Mouse (Mus musculus) thymus, adult 2 months (tissue): ENCODE results near the gene Gm49601. TPM values are rescaled to one million over a fixed set of nuclear protein-coding genes. Genes with fewer than 3 reads are reported as not detected.

Experiments
- DNase-seq: peaks from one replicate; pipeline ENCODE4 v3.0.0; 2021
- H3K27ac ChIP-seq: fragments of 200-500 bp; 2 replicates; pipeline ENCODE4 v1.5.1; 2012; ENCODE audit warnings: low read length, control low read depth; ENCODE audit not compliant: control insufficient read depth, insufficient read depth
- H3K27me3 ChIP-seq: fragments of 200-500 bp; 2 replicates; pipeline ENCODE4 v1.6.1; 2012; ENCODE audit warnings: mild to moderate bottlenecking, low read length, moderate library complexity, mixed read lengths; ENCODE audit not compliant: control insufficient read depth, insufficient read depth
- H3K36me3 ChIP-seq: fragments of 200-500 bp; 2 replicates; pipeline ENCODE4 v1.6.1; 2012; ENCODE audit warnings: mild to moderate bottlenecking, low read length, moderate library complexity; ENCODE audit not compliant: control insufficient read depth, insufficient read depth
- H3K4me1 ChIP-seq: fragments of 200-500 bp; replicated peaks from 2 replicates; pipeline ENCODE4 v1.6.1; 2012; ENCODE audit warnings: low read length; ENCODE audit not compliant: control insufficient read depth, insufficient read depth
- H3K4me3 ChIP-seq: fragments of 200-500 bp; 2 replicates; pipeline ENCODE4 v1.5.1; 2012; ENCODE audit warnings: mild to moderate bottlenecking, low read length, control low read depth, moderate library complexity; ENCODE audit not compliant: control insufficient read depth, insufficient read depth
- CTCF ChIP-seq: fragments of 200-500 bp; IDR thresholded peaks from 2 replicates; pipeline ENCODE4 v1.5.1; 2012; ENCODE audit warnings: mild to moderate bottlenecking, control low read depth, low read length, moderate library complexity, borderline replicate concordance; ENCODE audit not compliant: control insufficient read depth, poor library complexity, insufficient read depth; ENCODE audit errors: extremely low read depth
- POLR2A ChIP-seq: fragments of 200-500 bp; IDR thresholded peaks from 2 replicates; pipeline ENCODE4 v1.6.1; 2012; ENCODE audit warnings: mild to moderate bottlenecking, low read length, control low read depth, moderate library complexity; ENCODE audit not compliant: control insufficient read depth, poor library complexity, insufficient read depth; ENCODE audit errors: extremely low read depth
- WGBS: fragments of 180-500 bp; shearing (Covaris S2); methylation state at CpG from one replicate; pipeline ENCODE4 v1.1.7; 2018; 5-methylcytosine and 5-hydroxymethylcytosine counted together
- polyA plus RNA-seq: library from polyadenylated mRNA; depleted of rRNA; stranded (reverse); fragments of >200 nt; gene quantifications from 2 replicates; pipeline ENCODE4 v1.2.3, GENCODE M21; 2012

The Gm49601 gene
- polyA plus RNA-seq, 1 experiment = 0.93 TPM

- TF ChIP-seq CTCF (no peak), POLR2A (no peak)
- no peak for DNase-seq
- Histone ChIP-seq H3K36me3 (no peaks in the 10 kb centered on the region), H3K27ac (no peak overlapping the region), H3K4me1 (peaks cover 10% of the 10 kb centered on the region), H3K27me3 (peaks cover 12% of the 10 kb centered on the region; the same call in 1 of the 2 replicates), H3K4me3 (no peak overlapping the region)
- WGBS = 21% methylated on average over 3 of the region's 3 CpGs
Observed at GRCm38 (mm10) chr16:18632059-18632458, 5.8 kb upstream of the Gm49601 start.

GRCm38 (mm10) chr16:18631141-18631540, 4.9 kb upstream of the Gm49601 start:
- TF ChIP-seq CTCF (no peak), POLR2A (no peak)
- no peaks in the 10 kb centered on the region for H3K36me3 ChIP-seq
- H3K27me3 ChIP-seq = peaks cover 12% of the 10 kb centered on the region; the same call in 1 of the 2 replicates
- 62% methylated on average over 7 of the region's 7 CpGs for WGBS
- H3K4me3 ChIP-seq = no peak overlapping the region
- H3K27ac ChIP-seq = no peak overlapping the region
- H3K4me1 ChIP-seq = peaks cover 16% of the 10 kb centered on the region
- no peak for DNase-seq

- 70% methylated on average over 5 of the region's 5 CpGs for WGBS
- TF ChIP-seq POLR2A (no peak), CTCF (no peak)
- Histone ChIP-seq H3K27ac (no peak overlapping the region), H3K4me1 (peaks cover 21% of the 10 kb centered on the region), H3K36me3 (no peaks in the 10 kb centered on the region), H3K27me3 (peaks cover 17% of the 10 kb centered on the region; the same call in 1 of the 2 replicates), H3K4me3 (no peak overlapping the region)
- DNase-seq = no peak
Observed at GRCm38 (mm10) chr16:18630291-18630690, 4.1 kb upstream of the Gm49601 start.

- H3K27me3 ChIP-seq = peaks cover 22% of the 10 kb centered on the region; the same call in 1 of the 2 replicates
- TF ChIP-seq POLR2A = no peak
- TF ChIP-seq CTCF = no peak
- DNase-seq = peak; percentile 34
- 1% methylated on average over 93 of the region's 93 CpGs for WGBS
- peak within 1 kb of the TSS; percentile 38 for H3K4me3 ChIP-seq
- H3K4me1 ChIP-seq = peaks cover 21% of the 10 kb centered on the region
- H3K27ac ChIP-seq = no peak within 1 kb of the TSS
- no peaks in the 10 kb centered on the region for H3K36me3 ChIP-seq
Observed at GRCm38 (mm10) chr16:18629390-18630231, 3.4 kb upstream of the Gm49601 start, which contains the start of gene Sept5. Gene Sept5, minus strand, starts transcription at chr16:18629954.

GRCm38 (mm10) chr16:18628948-18629340, 2.7 kb upstream of the Gm49601 start:
- Histone ChIP-seq H3K4me1 (peaks cover 21% of the 10 kb centered on the region), H3K4me3 (0 out of 2 replicates have a peak overlapping the region, but pooled peaks have one; percentile 38), H3K27ac (no peak overlapping the region), H3K36me3 (no peaks in the 10 kb centered on the region), H3K27me3 (peaks cover 25% of the 10 kb centered on the region; the same call in 1 of the 2 replicates)
- TF ChIP-seq CTCF (no peak), POLR2A (no peak)
- 47% methylated on average over 2 of the region's 2 CpGs for whole genome bisulfite sequencing
- DNase-seq = no peak

- no peaks in the 10 kb centered on the region for H3K36me3 ChIP-seq
- H3K27me3 ChIP-seq = peaks cover 30% of the 10 kb centered on the region; the same call in 1 of the 2 replicates
- H3K27ac ChIP-seq = no peak overlapping the region
- H3K4me1 ChIP-seq = peaks cover 21% of the 10 kb centered on the region
- TF ChIP-seq POLR2A (no peak), CTCF (no peak)
- no peak overlapping the region for H3K4me3 ChIP-seq
- DNase-seq = no peak
- whole genome bisulfite sequencing = 93% methylated on average over 7 of the region's 7 CpGs
Observed at GRCm38 (mm10) chr16:18628206-18628947, 2.1 kb upstream of the Gm49601 start.
